Mouse (Mus musculus) right cerebral cortex, adult 2 months (tissue): ENCODE results near the gene Daw1.

Experiments
- DNase-seq, 2 experiments: peaks; one replicate each; pipeline ENCODE4 v3.0.0; 2021 to 2022; ENCODE audit warnings: low spot score in 2 of 2

Gene Daw1

GRCm38 (mm10) chr1:83187154-83187553 lies 27.6 kb downstream of the Daw1 start:
- DNase-seq: peak; percentile 70 to 74

- no peak for DNase-seq
Observed at GRCm38 (mm10) chr1:83209981-83210380, 50.4 kb downstream of the Daw1 start.

- DNase-seq: peak; percentile 17 to 43
Observed at GRCm38 (mm10) chr1:83218260-83218659, 58.7 kb downstream of the Daw1 start.

DNA sequence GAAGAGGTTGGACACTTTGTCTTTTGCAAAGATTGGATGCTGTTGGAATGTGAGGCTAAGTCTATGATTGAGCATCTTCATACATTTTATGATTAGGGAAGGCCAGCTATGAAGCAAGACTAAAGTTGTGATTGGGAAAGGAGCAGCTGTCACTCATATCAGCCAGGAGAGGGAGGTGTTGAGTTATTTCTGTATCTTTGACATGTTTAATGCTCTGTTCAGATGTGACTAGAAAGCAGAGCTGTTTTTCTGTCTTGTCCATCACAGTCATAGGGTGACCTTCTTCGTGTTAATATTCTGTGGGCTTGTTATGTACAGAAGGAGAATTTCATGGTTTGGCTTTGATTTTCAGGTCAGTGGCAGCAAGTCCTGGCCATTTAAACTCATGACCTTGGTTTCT lies 63.5 kb downstream of the Daw1 start:
- no peak for DNase-seq

DNA sequence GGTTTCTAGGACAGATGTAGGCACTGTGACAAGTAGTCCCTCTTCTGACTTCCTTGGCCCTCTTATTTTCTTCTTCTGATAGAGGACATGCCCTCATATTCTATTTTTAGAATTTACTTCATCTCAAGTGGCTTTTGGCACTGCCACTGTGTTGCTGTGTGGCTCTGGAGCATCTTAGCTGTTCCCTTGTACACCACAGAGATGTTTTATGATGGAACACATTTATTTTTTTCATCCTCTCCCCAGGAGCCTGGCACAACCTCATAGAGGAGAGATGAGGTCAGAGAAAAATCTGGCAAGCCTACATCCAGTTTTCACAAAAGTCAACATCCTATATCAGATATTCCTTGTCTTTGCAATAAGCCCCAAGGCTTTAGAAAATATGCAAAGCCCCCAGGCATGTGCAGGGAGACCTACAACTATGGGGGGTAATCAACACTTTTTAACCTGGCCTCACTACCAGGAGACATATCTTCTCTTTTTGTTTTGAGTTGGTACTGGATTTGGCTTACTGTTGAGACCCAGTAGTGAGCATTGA lies 64.9 kb downstream of the Daw1 start:
- no peak for DNase-seq

- DNase-seq: no peak
Observed at GRCm38 (mm10) chr1:83227946-83228345, 68.4 kb downstream of the Daw1 start.

- no peak for DNase-seq
Observed at GRCm38 (mm10) chr1:83248235-83248746, 88.7 kb downstream of the Daw1 start.

GRCm38 (mm10) chr1:83251746-83252145 lies 92.2 kb downstream of the Daw1 start:
- no peak for DNase-seq
